Mouse (Mus musculus) cerebellum, adult 11 months (tissue): ENCODE data around the gene Mettl27.

Experiments used
- DNase-seq: peaks from one replicate; pipeline ENCODE4 v3.0.0; 2022

Mettl27 gene

GRCm38 (mm10) chr5:134989166-134989565 lies 57.0 kb downstream of the Mettl27 start:
- no peak for DNase-seq

- no peak for DNase-seq
Observed at GRCm38 (mm10) chr5:134989741-134990140, 57.6 kb downstream of the Mettl27 start.
